Mouse (Mus musculus): ENCODE results near the gene Itgav. TPM values are rescaled to one million over a fixed set of nuclear protein-coding genes. Genes with fewer than 3 reads are reported as not detected.

The Itgav gene
- polyA plus RNA-seq, 2 experiments = 38.1 to 87.5 TPM

GRCm38 (mm10) chr2:83690372-83690771, 33.8 kb upstream of the Itgav start:
- ATAC-seq (ENCODE audit: low FRiP score, low read depth) (no peak), DNase-seq (ENCODE audit: low spot score) (no peak)
- Histone ChIP-seq H3K36me3 (ENCODE audit: control insufficient read depth, insufficient read depth, low read length) (no peaks in the 10 kb centered on the region), H3K9me3 (ENCODE audit: control insufficient read depth, low read length) (no peaks in the 10 kb centered on the region), H3K9ac (ENCODE audit: low read depth, low read length, severe bottlenecking) (no peak overlapping the region), H3K4me3 (replicated peaks; ENCODE audit: low read length) (no peak overlapping the region), H3K4me1 (ENCODE audit: control insufficient read depth, insufficient read depth, low read length) (no peaks in the 10 kb centered on the region), H3K4me2 (replicated peaks; ENCODE audit: low read depth, low read length, severe bottlenecking) (no peak overlapping the region), H3K27me3 (ENCODE audit: control insufficient read depth, insufficient read depth, low read length) (no peaks in the 10 kb centered on the region), H3K27ac (replicated peaks; ENCODE audit: low read depth, low read length) (no peak overlapping the region)
- no peak for TF ChIP-seq POLR2A (IDR thresholded peaks at IDR 0.05; ENCODE audit: borderline replicate concordance, extremely low read depth, insufficient read depth, insufficient read length)
- 74% methylated on average over 2 of the region's 2 CpGs for WGBS

- 46% methylated on average over 10 of the region's 10 CpGs for WGBS
- DNase-seq (ENCODE audit: low spot score) = no peak
- ATAC-seq (ENCODE audit: low FRiP score, low read depth) = no peak
- H3K27ac ChIP-seq (replicated peaks; ENCODE audit: low read depth, low read length) = no peak overlapping the region
- no peaks in the 10 kb centered on the region for H3K4me1 ChIP-seq (ENCODE audit: control insufficient read depth, insufficient read depth, low read length)
- H3K27me3 ChIP-seq (ENCODE audit: control insufficient read depth, insufficient read depth, low read length) = no peaks in the 10 kb centered on the region
- no peaks in the 10 kb centered on the region for H3K36me3 ChIP-seq (ENCODE audit: control insufficient read depth, insufficient read depth, low read length)
- H3K4me2 ChIP-seq (replicated peaks; ENCODE audit: low read depth, low read length, severe bottlenecking) = no peak overlapping the region
- H3K9ac ChIP-seq (ENCODE audit: low read depth, low read length, severe bottlenecking) = no peak overlapping the region
- no peak for TF ChIP-seq POLR2A (IDR thresholded peaks at IDR 0.05; ENCODE audit: borderline replicate concordance, extremely low read depth, insufficient read depth, insufficient read length)
- no peaks in the 10 kb centered on the region for H3K9me3 ChIP-seq (ENCODE audit: control insufficient read depth, low read length)
- no peak overlapping the region for H3K4me3 ChIP-seq (replicated peaks; ENCODE audit: low read length)
Observed at GRCm38 (mm10) chr2:83692651-83693545, 31.3 kb upstream of the Itgav start.

- Histone ChIP-seq H3K27ac (replicated peaks; ENCODE audit: low read depth, low read length) (no peak overlapping the region), H3K4me1 (ENCODE audit: control insufficient read depth, insufficient read depth, low read length) (no peaks in the 10 kb centered on the region), H3K4me2 (replicated peaks; ENCODE audit: low read depth, low read length, severe bottlenecking) (no peak overlapping the region), H3K36me3 (ENCODE audit: control insufficient read depth, insufficient read depth, low read length) (no peaks in the 10 kb centered on the region), H3K9me3 (ENCODE audit: control insufficient read depth, low read length) (no peaks in the 10 kb centered on the region), H3K27me3 (ENCODE audit: control insufficient read depth, insufficient read depth, low read length) (no peaks in the 10 kb centered on the region), H3K4me3 (replicated peaks; ENCODE audit: low read length) (no peak overlapping the region), H3K9ac (ENCODE audit: low read depth, low read length, severe bottlenecking) (no peak overlapping the region)
- TF ChIP-seq POLR2A (IDR thresholded peaks at IDR 0.05; ENCODE audit: borderline replicate concordance, extremely low read depth, insufficient read depth, insufficient read length) = no peak
- no peak for ATAC-seq (ENCODE audit: low FRiP score, low read depth)
- DNase-seq (ENCODE audit: low spot score) = no peak
- WGBS = 47% methylated on average over 7 of the region's 7 CpGs
Observed at GRCm38 (mm10) chr2:83694061-83694460, 30.1 kb upstream of the Itgav start.

GRCm38 (mm10) chr2:83695345-83696247, 28.6 kb upstream of the Itgav start:
- H3K9ac ChIP-seq (ENCODE audit: low read depth, low read length, severe bottlenecking) = no peak overlapping the region
- WGBS = 72% methylated on average over 11 of the region's 11 CpGs
- no peaks in the 10 kb centered on the region for H3K4me1 ChIP-seq (ENCODE audit: control insufficient read depth, insufficient read depth, low read length)
- H3K27me3 ChIP-seq (ENCODE audit: control insufficient read depth, insufficient read depth, low read length) = no peaks in the 10 kb centered on the region
- DNase-seq (ENCODE audit: low spot score) = no peak
- no peak for TF ChIP-seq POLR2A (IDR thresholded peaks at IDR 0.05; ENCODE audit: borderline replicate concordance, extremely low read depth, insufficient read depth, insufficient read length)
- ATAC-seq (ENCODE audit: low FRiP score, low read depth) = no peak
- H3K36me3 ChIP-seq (ENCODE audit: control insufficient read depth, insufficient read depth, low read length) = no peaks in the 10 kb centered on the region
- H3K27ac ChIP-seq (replicated peaks; ENCODE audit: low read depth, low read length) = no peak overlapping the region
- no peaks in the 10 kb centered on the region for H3K9me3 ChIP-seq (ENCODE audit: control insufficient read depth, low read length)
- no peak overlapping the region for H3K4me3 ChIP-seq (replicated peaks; ENCODE audit: low read length)
- no peak overlapping the region for H3K4me2 ChIP-seq (replicated peaks; ENCODE audit: low read depth, low read length, severe bottlenecking)

GRCm38 (mm10) chr2:83698484-83698883, 25.7 kb upstream of the Itgav start:
- H3K27me3 ChIP-seq (ENCODE audit: control insufficient read depth, insufficient read depth, low read length) = no peaks in the 10 kb centered on the region
- WGBS = 69% methylated on average over 1 of the region's 1 CpGs
- no peak for DNase-seq (ENCODE audit: low spot score)
- no peak for ATAC-seq (ENCODE audit: low FRiP score, low read depth)
- no peaks in the 10 kb centered on the region for H3K4me1 ChIP-seq (ENCODE audit: control insufficient read depth, insufficient read depth, low read length)
- H3K4me2 ChIP-seq (replicated peaks; ENCODE audit: low read depth, low read length, severe bottlenecking) = no peak overlapping the region
- H3K4me3 ChIP-seq (replicated peaks; ENCODE audit: low read length) = no peak overlapping the region
- TF ChIP-seq POLR2A (IDR thresholded peaks at IDR 0.05; ENCODE audit: borderline replicate concordance, extremely low read depth, insufficient read depth, insufficient read length) = no peak
- no peak overlapping the region for H3K27ac ChIP-seq (replicated peaks; ENCODE audit: low read depth, low read length)
- H3K9ac ChIP-seq (ENCODE audit: low read depth, low read length, severe bottlenecking) = no peak overlapping the region
- H3K36me3 ChIP-seq (ENCODE audit: control insufficient read depth, insufficient read depth, low read length) = no peaks in the 10 kb centered on the region
- no peaks in the 10 kb centered on the region for H3K9me3 ChIP-seq (ENCODE audit: control insufficient read depth, low read length)

All from limb, embryonic 14.5 days (tissue).